Mouse (Mus musculus) megakaryocyte-erythroid progenitor cell, adult 5-6 weeks (primary cell): ENCODE data around the gene Gapdh. TPM values are rescaled to one million over a fixed set of nuclear protein-coding genes. Genes with fewer than 3 reads are reported as not detected.

Experiments
- ATAC-seq: replicated peaks from 2 replicates; pipeline ENCODE4 v1.8.0; 2016; ENCODE audit warnings: mild to moderate bottlenecking, inconsistent platforms; ENCODE audit not compliant: severe bottlenecking, poor library complexity, low FRiP score, low TSS enrichment
- total RNA-seq, 2 experiments: library from RNA; stranded (forward) in 1 of 2; stranded (reverse) in 1 of 2; fragments of 200-1000, 215-1000 nt in 1 of 2; fragments of >200 nt in 1 of 2; fragmentation: Nextera tagmentation in 1 of 2; gene quantifications; 2 replicates each; pipeline ENCODE4 v1.2.3; 2014 to 2017

Gene Gapdh
- total RNA-seq, 2 experiments from 2014 or later, result 806 to 1,346 TPM

DNA sequence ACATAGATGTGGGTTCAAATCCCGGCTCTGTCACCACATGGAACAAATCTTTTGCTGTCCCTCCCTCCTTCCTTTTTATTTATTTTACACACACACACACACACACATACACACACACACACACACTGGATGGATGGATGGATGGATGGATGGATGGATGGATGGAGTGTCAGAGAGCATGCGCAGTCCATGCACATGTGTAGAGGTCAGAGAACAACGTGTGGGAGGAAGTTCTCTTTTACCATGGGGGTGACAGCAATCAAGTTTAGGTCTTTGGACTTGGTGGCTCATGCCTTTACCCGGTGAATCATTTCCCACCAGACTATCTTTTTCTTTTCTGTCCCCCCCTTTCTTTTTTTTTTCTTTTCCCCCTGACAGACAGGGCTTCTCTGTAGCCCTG is 12.6 kb downstream of the Gapdh start:
- ATAC-seq, result no peak

DNA sequence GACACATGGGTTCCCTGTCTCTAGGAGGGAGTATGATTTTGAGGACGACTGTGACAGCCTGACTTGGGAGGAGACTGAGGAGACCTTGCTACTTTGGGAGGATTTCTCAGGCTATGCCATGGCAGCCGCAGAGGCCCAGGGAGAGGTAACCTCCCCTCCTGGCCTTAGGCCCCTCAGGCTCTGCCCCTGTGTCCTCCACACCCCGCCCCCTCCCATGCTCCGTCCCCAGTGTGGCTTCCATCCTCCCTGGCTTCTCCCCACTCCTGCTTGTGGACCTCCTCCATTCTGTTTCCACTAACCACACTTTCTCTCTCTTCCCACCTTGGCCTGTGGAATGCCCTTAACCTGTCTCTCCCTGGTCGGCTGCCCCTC is 13.3 kb downstream of the Gapdh start:
- no peak for ATAC-seq

- peak; percentile 44 for ATAC-seq
Measured at GRCm38 (mm10) chr6:125152212-125153017, 13.9 kb downstream of the Gapdh start.

DNA sequence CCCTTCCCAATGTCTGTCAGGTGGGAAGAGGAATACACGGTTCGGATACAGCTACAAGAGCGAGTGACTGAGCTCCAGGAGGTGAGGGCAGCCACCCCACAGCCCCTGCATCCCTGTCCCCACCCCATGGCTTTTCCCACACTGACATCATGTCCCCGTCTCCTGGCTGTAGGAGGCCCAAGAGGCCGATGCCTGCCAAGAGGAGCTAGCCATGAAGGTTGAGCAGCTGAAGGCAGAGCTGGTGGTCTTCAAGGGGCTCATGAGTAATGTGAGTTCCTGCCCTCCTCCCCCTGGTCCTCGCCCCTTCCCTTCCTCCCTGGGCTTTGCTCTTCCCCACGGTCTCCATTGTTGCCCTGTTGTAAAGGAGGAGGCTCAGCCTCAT is 16.7 kb downstream of the Gapdh start:
- no peak for ATAC-seq

GRCm38 (mm10) chr6:125148926-125149568 is 17.2 kb downstream of the Gapdh start:
- no peak for ATAC-seq

- ATAC-seq, result no peak
Measured at GRCm38 (mm10) chr6:125148251-125148925, 17.9 kb downstream of the Gapdh start.

DNA sequence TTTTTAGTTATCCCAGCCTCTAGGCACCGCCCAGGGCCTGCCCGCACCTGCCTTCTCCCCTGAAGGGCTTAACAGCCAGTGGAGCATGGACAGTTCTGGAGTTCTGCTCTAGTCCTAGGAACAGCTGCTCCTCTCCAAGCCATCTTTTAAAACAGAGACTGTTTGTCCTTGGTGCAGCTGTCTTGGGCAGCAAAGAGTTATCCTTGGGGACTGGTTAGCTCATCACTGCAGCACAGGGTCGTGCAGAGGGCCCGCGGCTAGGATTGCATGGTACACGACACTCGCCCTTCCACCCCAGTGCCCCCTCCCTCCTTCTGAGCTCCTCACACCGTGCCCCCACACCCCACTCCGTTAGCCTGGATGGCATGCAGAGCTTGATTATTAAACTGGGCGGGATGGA is 18.9 kb downstream of the Gapdh start:
- ATAC-seq, result no peak

DNA sequence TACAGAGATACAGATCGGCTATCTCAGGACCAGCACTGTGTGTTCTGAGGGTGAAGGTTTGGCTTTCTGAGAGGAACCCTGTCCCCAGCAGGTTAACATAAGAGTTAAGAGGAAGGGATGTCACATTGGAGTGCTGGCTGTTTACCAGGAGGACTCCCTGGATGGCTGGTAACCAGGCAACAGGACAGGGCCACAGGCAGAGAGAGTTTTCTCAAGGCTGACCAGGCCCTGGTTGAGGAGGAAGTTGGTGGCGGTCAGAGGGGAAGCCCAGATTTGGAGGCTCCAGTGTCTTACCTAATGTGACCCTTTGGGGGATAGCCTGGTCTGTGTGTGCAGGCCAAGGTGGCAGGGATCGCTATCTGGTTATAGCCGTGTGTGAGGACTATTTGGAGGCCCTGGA is 19.5 kb downstream of the Gapdh start:
- peak; percentile 3; the same call in 1 of the 2 replicates for ATAC-seq

- ATAC-seq, result no peak
Measured at GRCm38 (mm10) chr6:125146148-125146547, 20.1 kb downstream of the Gapdh start.

- no peak; the same call in 1 of the 2 replicates for ATAC-seq
Measured at GRCm38 (mm10) chr6:125145479-125145951, 20.8 kb downstream of the Gapdh start.

- peak; percentile 83 for ATAC-seq
Measured at GRCm38 (mm10) chr6:125145001-125145400, 21.3 kb downstream of the Gapdh start, which contains the start of gene Iffo1. Iffo1 (plus strand) TSS chr6:125145241.

DNA sequence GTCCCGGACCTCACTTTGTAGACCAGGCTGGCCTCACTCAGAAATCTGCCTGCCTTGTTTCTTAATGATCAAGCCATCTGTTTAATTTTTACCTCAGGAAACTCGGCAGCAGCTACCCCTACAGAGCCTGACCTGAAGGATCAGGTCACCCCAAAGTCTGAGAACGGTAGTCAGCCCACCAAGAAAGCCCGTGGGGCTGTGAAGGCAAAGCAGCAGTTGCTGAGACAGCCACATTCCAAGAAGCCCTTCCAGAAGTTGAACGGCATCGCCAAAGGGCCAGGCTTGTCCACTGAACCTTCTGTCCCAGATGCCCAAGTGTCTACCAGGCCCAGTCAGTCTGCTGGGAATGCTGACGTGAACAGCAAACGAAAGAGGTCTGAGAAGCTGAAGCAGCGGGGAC is 22.4 kb downstream of the Gapdh start:
- ATAC-seq, result no peak

- no peak for ATAC-seq
Measured at GRCm38 (mm10) chr6:125143128-125143527, 23.1 kb downstream of the Gapdh start.

DNA sequence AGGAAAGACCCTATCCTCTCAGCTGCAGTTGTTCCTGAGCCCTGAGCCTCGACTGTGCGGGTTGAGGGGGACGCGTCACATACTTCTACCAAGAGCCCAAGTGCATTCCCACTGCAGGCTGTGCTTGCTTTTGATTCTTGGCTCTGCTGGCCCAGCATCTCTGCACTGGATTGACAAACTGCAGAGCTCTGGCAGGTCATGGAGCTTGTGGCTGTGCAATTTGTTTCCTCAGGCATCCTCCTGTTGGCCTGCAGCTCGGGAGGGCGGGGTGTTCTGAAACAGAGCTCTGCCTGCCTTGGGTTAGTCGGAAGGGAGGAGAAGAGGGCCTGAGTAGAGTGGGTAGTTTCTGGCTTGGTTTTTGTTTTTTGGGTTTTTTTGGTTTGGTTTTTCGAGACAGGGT is 23.8 kb downstream of the Gapdh start:
- no peak for ATAC-seq

- no peak for ATAC-seq
Measured at GRCm38 (mm10) chr6:125139747-125140146, 26.5 kb downstream of the Gapdh start.

DNA sequence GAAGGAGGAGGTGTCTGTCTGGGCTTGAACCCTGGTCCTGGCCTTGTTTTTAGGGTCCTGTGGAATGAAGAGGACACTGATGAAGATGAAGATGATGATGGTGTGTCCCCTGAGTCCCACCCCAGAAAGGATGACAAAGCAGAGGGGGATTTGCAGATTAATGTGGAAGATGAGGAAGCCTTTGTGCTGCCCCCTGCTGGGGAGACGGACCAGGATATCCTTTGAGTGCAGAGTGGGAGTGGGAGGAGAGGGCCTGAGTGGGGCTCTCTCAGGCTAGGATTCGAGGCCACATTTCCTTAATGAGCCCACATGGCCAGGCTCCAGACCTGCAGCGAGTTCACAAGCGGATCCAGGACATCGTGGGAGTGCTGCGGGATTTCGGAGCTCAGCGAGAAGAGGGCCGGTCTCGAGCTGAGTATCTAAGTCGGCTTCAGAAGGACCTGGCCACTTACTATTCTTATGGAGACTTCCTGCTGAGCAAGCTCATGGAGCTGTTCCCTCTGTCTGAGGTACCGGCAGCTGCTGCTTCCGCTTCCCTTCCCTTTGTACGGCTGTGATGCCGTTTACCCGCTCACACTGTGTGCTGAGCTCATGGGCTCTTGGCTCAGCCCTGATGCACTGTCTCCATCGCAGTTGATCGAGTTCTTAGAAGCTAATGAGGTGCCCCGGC is 29.1 kb downstream of the Gapdh start:
- ATAC-seq, result no peak; the same call in 1 of the 2 replicates

- ATAC-seq, result no peak
Measured at GRCm38 (mm10) chr6:125132470-125132869, 33.8 kb downstream of the Gapdh start.

- peak; percentile 93 for ATAC-seq
Measured at GRCm38 (mm10) chr6:125131302-125132156, 34.7 kb downstream of the Gapdh start, which contains the start of gene Nop2. Nop2 (plus strand) TSS chr6:125131909.
